Mouse (Mus musculus) heart, postnatal 0 days (tissue): ENCODE measurements at regions not wholly inside any gene's neighbourhood (a gene's known extent, or its start where the extent isn't known, plus 50 kb on each side); places are given as distances from the start of the nearest gene placed in this dataset.

ENCODE experiments used
- ATAC-seq: fragments of 200-750 bp; cut with Nextera tagmentation; 2 replicates; pipeline ENCODE4 v1.8.0; 2017; ENCODE audit warnings: low read depth, moderate number of reproducible peaks, moderate library complexity; ENCODE audit not compliant: insufficient read depth
- DNase-seq: peaks from one replicate; pipeline ENCODE4 v3.0.0-alpha.2; 2016; ENCODE audit warnings: low spot score
- H3K27ac ChIP-seq: fragments of 300-500 bp; sonication (generic); 2 replicates; pipeline ENCODE4 v1.5.1; 2014; ENCODE audit warnings: low read depth, mild to moderate bottlenecking
- H3K27me3 ChIP-seq: fragments of 300-500 bp; sonication (generic); 2 replicates; pipeline ENCODE4 v1.6.1; 2014; ENCODE audit warnings: low read length, mixed read lengths; ENCODE audit not compliant: control insufficient read depth, insufficient read depth
- H3K36me3 ChIP-seq: fragments of 300-500 bp; sonication (generic); replicated peaks from 2 replicates; pipeline ENCODE4 v1.6.1; 2014; ENCODE audit warnings: low read length, mixed read lengths; ENCODE audit not compliant: control insufficient read depth, insufficient read depth
- H3K4me1 ChIP-seq: fragments of 300-500 bp; sonication (generic); 2 replicates; pipeline ENCODE4 v1.6.1; 2014; ENCODE audit warnings: antibody characterized with exemption; ENCODE audit not compliant: control insufficient read depth, insufficient read depth
- H3K4me2 ChIP-seq: fragments of 300-500 bp; sonication (generic); 2 replicates; pipeline ENCODE4 v1.6.1; 2014; ENCODE audit warnings: low read depth, mild to moderate bottlenecking, low read length, moderate library complexity
- H3K4me3 ChIP-seq: fragments of 300-500 bp; sonication (generic); 2 replicates; pipeline ENCODE4 v1.5.1; 2014; ENCODE audit warnings: low read depth, low read length
- H3K9ac ChIP-seq: fragments of 300-500 bp; sonication (generic); replicated peaks from 2 replicates; pipeline ENCODE4 v1.6.1; 2014; ENCODE audit warnings: low read depth, low read length, mixed read lengths
- H3K9me3 ChIP-seq: fragments of 300-500 bp; sonication (generic); replicated peaks from 2 replicates; pipeline ENCODE4 v1.6.1; 2016; ENCODE audit warnings: low read length; ENCODE audit not compliant: control insufficient read depth
- CTCF ChIP-seq: IDR thresholded peaks from 2 replicates; pipeline ENCODE4 v1.5.1; 2016; ENCODE audit warnings: antibody characterized with exemption, control low read depth, low read depth
- EP300 ChIP-seq: IDR thresholded peaks from 2 replicates; pipeline ENCODE4 v1.6.1; 2016; ENCODE audit warnings: antibody characterized with exemption, low read depth
- WGBS: fragments of 180-500 bp; shearing (Covaris S2); extraction: QIAGEN DNeasy Blood & Tissue Kit; methylation state at CpG from one replicate; pipeline ENCODE4 v1.1.7; 2014; 5-methylcytosine and 5-hydroxymethylcytosine counted together

DNA sequence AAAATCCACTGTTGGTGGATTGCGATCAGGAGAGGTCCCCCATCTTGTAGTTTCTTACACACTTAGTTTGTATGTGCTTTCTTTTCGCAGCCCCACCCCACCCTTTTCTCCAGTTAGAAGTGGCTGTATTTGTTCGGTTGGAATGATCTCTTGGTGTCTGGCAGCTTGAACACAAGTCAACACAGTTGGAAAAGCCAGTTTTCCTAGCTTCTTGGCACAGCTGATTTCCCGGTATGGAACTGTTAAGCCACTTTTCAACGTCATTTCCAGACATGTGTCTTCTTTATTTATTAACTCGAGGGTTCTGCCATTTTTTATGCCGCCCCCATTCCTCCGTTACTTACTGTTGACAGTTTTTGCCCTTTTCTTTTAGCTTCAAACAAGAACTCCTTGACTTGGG lies 259.2 kb downstream of the Enc1 start:
- Histone ChIP-seq H3K4me3 (no peak overlapping the region), H3K27ac (no peak overlapping the region), H3K27me3 (no peaks in the 10 kb centered on the region), H3K9ac (no peak overlapping the region), H3K36me3 (no peaks in the 10 kb centered on the region), H3K4me2 (no peak overlapping the region), H3K9me3 (no peaks in the 10 kb centered on the region), H3K4me1 (no peaks in the 10 kb centered on the region)
- no peak for TF ChIP-seq EP300
- no peak for TF ChIP-seq CTCF
- no peak for ATAC-seq
- DNase-seq, result no peak
- WGBS, result 91% methylated on average over 8 of the region's 8 CpGs

DNA sequence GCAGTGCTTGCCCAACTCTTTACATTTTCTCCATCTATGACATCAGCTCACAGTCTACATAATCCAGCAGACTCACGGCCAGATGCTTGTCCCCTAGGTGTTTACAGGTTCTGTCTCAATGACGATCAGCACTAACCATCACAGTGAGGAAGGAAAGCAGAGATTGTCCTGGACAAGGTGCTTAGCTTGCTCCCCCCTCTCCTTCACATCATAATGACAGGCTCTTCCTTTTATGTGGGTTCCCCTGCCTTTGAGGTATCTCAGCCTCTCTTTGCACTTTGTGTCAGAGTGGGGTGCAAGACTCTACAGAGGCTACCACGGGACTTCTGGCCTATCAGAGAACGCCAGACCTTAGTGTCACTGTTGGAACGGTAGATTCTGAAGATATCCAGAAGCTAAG lies 258.1 kb downstream of the Enc1 start:
- Histone ChIP-seq H3K27me3 (no peaks in the 10 kb centered on the region), H3K4me3 (no peak overlapping the region), H3K9me3 (no peaks in the 10 kb centered on the region), H3K27ac (no peak overlapping the region), H3K9ac (no peak overlapping the region), H3K36me3 (no peaks in the 10 kb centered on the region), H3K4me2 (no peak overlapping the region), H3K4me1 (no peaks in the 10 kb centered on the region)
- no peak for ATAC-seq
- 76% methylated on average over 5 of the region's 5 CpGs for WGBS
- DNase-seq, result no peak
- TF ChIP-seq EP300, result no peak

DNA sequence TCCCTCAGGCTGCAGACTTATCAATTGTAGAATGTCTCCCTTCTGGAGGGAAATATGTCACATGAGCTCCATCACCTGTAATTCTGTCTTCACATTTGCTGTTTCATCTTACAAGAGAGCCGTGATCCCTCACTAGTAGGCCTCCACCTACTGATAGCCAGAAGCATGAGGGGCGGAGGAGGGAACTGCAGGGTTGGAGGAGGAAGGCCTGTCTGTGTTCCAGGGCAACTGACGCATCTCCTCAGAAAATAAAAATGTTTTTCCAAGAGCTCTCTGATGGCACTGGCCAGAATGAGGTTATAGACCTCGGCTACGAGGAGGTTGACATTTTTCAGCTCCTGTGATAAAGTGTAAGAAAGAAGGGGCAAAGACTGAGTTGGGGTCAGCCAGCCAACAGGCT lies 257.0 kb downstream of the Enc1 start:
- Histone ChIP-seq H3K9ac (no peak overlapping the region), H3K27me3 (no peaks in the 10 kb centered on the region), H3K4me1 (no peaks in the 10 kb centered on the region), H3K4me3 (no peak overlapping the region), H3K4me2 (no peak overlapping the region), H3K9me3 (no peaks in the 10 kb centered on the region), H3K27ac (no peak overlapping the region), H3K36me3 (no peaks in the 10 kb centered on the region)
- ATAC-seq (no peak), DNase-seq (no peak)
- 61% methylated on average over 5 of the region's 5 CpGs for WGBS
- TF ChIP-seq EP300 (no peak), CTCF (no peak)

DNA sequence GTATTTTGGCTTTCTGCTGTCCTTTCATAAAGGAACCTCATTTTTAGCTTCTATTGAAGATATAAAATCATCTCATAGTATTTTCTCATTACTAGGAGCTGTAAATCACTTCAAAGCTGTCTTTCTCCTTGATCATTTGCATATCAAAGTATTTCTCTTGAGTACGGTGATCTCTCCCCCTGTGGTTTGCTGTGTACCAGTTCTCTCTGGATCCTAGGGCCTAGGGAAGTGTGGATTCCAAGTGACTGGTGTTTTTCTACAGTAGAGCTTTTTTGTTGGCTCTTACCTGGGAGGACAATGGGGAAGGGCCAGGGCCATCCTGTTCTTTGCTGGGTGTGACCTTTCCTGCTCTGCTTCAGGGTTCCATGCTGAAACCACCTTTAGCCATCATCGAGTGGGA lies 253.9 kb downstream of the Enc1 start:
- Histone ChIP-seq H3K36me3 (no peaks in the 10 kb centered on the region), H3K4me2 (no peak overlapping the region), H3K4me3 (no peak overlapping the region), H3K9ac (no peak overlapping the region), H3K4me1 (no peaks in the 10 kb centered on the region), H3K27me3 (no peaks in the 10 kb centered on the region), H3K27ac (no peak overlapping the region), H3K9me3 (no peaks in the 10 kb centered on the region)
- no peak for DNase-seq
- WGBS, result 83% methylated on average over 2 of the region's 2 CpGs
- TF ChIP-seq EP300 (no peak), CTCF (no peak)
- no peak for ATAC-seq

DNA sequence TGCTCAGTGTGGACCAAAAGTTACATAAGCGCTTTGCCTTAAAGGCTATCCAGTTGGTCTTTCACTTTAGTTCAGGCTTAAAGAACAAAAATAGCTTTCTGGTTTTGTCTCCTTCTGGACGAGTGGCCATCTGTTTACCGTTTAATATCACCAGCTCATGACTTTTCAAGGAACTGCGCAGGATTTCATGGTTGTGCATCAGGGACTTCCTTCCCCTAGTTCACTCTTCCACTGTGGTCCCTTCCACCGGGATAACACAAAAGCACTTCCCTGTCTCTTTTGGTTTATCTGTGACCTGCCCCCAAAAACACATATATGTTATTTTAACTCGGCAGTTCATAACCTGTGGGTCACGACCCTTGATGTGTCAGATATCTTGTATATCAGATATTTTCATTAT lies 252.9 kb downstream of the Enc1 start:
- Histone ChIP-seq H3K4me1 (no peaks in the 10 kb centered on the region), H3K9ac (no peak overlapping the region), H3K4me2 (no peak overlapping the region), H3K4me3 (no peak overlapping the region), H3K27me3 (peaks cover 5% of the 10 kb centered on the region; the same call in 1 of the 2 replicates), H3K9me3 (no peaks in the 10 kb centered on the region), H3K36me3 (no peaks in the 10 kb centered on the region), H3K27ac (no peak overlapping the region)
- 70% methylated on average over 7 of the region's 7 CpGs for WGBS
- ATAC-seq (no peak), DNase-seq (no peak)
- TF ChIP-seq EP300 (no peak), CTCF (no peak)

DNA sequence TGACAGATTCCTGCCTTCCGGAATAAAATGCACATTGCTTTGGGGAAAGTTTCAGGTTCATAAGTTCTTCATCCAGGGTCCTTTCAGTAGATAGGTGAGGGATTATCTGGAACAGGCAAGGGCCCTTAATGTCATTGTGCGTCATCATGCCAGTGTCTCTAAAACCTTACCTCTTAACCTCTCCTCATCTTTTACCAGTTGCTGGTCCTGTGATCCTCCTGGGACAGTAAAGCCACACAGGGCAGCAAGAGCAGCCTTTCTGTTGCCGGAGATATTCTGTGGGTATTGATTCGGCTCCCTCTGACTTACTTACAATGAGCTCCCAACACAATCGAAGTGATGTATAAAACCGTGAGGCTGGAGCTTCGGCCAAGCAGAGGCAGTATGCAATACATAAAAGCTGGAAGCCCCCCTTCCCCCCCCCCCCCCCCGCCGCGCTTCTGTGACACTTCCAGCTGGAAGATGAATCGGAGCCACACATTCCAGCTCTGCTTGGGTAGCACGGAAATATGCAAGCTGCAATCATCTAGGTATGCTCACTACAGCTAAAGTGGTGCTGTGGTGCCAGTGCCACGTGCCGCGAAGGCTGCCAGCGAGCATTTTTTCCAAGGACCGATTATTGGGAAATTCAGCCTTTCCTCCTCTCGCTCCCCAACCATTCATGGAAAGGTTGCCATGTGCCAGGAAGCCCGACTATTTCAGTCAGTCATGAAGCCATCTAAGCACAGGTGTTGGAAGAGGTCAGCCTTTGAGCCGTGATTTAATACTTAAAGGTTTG lies 252.2 kb downstream of the Enc1 start:
- H3K9me3 ChIP-seq, result no peaks in the 10 kb centered on the region
- H3K4me1 ChIP-seq, result no peaks in the 10 kb centered on the region
- H3K36me3 ChIP-seq, result no peaks in the 10 kb centered on the region
- WGBS, result 75% methylated on average over 17 of the region's 20 CpGs
- DNase-seq (no peak), ATAC-seq (no peak)
- no peak overlapping the region for H3K4me3 ChIP-seq
- peaks cover 5% of the 10 kb centered on the region; the same call in 1 of the 2 replicates for H3K27me3 ChIP-seq
- H3K4me2 ChIP-seq, result no peak overlapping the region
- H3K9ac ChIP-seq, result no peak overlapping the region
- TF ChIP-seq CTCF, result no peak
- TF ChIP-seq EP300, result no peak
- H3K27ac ChIP-seq, result no peak overlapping the region
